Mouse (Mus musculus): Measurements from ENCODE around the gene Slc12a6.

GRCm38 (mm10) chr2:112360781-112361169 is 95.2 kb downstream of the Slc12a6 start:
- TF ChIP-seq CTCF (IDR thresholded peaks at IDR 0.05; ENCODE audit: low read depth, low read length) (no peak), POLR2A (IDR thresholded peaks at IDR 0.05; ENCODE audit: extremely low read depth, insufficient read depth, low read length) (no peak)
